Mouse (Mus musculus) limb, embryonic 14.5 days (tissue): ENCODE results near the gene Eid2. TPM values are rescaled to one million over a fixed set of nuclear protein-coding genes. Genes with fewer than 3 reads are reported as not detected.

Experiments used
- ATAC-seq: fragments of 200-750 bp; cut with Nextera tagmentation; 2 replicates; pipeline ENCODE4 v1.8.0; 2017; ENCODE audit warnings: low read depth, moderate number of reproducible peaks, moderate TSS enrichment; ENCODE audit not compliant: low FRiP score
- DNase-seq: peaks from one replicate; pipeline ENCODE4 v3.0.0-alpha.2; 2015; ENCODE audit warnings: low spot score
- H3K27ac ChIP-seq: fragments of 300-500 bp; sonication (generic); replicated peaks from 2 replicates; pipeline ENCODE4 v1.5.1; 2014; ENCODE audit warnings: low read depth, mild to moderate bottlenecking, low read length, moderate library complexity, mixed read lengths
- H3K27me3 ChIP-seq: fragments of 300-500 bp; sonication (generic); 2 replicates; pipeline ENCODE4 v1.6.1; 2014; ENCODE audit warnings: low read length, mixed read lengths; ENCODE audit not compliant: control insufficient read depth, insufficient read depth
- H3K36me3 ChIP-seq: fragments of 300-500 bp; sonication (generic); 2 replicates; pipeline ENCODE4 v1.6.1; 2014; ENCODE audit warnings: mild to moderate bottlenecking, low read length, moderate library complexity, mixed read lengths; ENCODE audit not compliant: control insufficient read depth, insufficient read depth
- H3K4me1 ChIP-seq: fragments of 300-500 bp; sonication (generic); 2 replicates; pipeline ENCODE4 v1.6.1; 2014; ENCODE audit warnings: antibody characterized with exemption, low read length, mixed read lengths; ENCODE audit not compliant: control insufficient read depth, insufficient read depth
- H3K4me2 ChIP-seq: fragments of 300-500 bp; sonication (generic); replicated peaks from 2 replicates; pipeline ENCODE4 v1.6.1; 2014; ENCODE audit warnings: low read depth, mild to moderate bottlenecking, low read length, moderate library complexity; ENCODE audit not compliant: severe bottlenecking
- H3K4me3 ChIP-seq: fragments of 300-500 bp; sonication (generic); replicated peaks from 2 replicates; pipeline ENCODE4 v1.5.1; 2014; ENCODE audit warnings: low read length
- H3K9ac ChIP-seq: fragments of 300-500 bp; sonication (generic); 2 replicates; pipeline ENCODE4 v1.6.1; 2014; ENCODE audit warnings: mild to moderate bottlenecking, low read depth, low read length, moderate library complexity; ENCODE audit not compliant: severe bottlenecking
- H3K9me3 ChIP-seq: fragments of 300-500 bp; sonication (generic); 2 replicates; pipeline ENCODE4 v1.6.1; 2016; ENCODE audit warnings: low read length; ENCODE audit not compliant: control insufficient read depth
- POLR2A ChIP-seq: fragments of 200-500 bp; IDR thresholded peaks from 2 replicates; pipeline ENCODE4 v1.8.0; 2012; ENCODE audit warnings: inconsistent platforms, mild to moderate bottlenecking, moderate library complexity, borderline replicate concordance; ENCODE audit not compliant: insufficient read depth, insufficient read length; ENCODE audit errors: extremely low read depth
- WGBS: fragments of 180-500 bp; shearing (Covaris S2); extraction: QIAGEN DNeasy Blood & Tissue Kit; methylation state at CpG from one replicate; pipeline ENCODE4 v1.1.7; 2014; 5-methylcytosine and 5-hydroxymethylcytosine counted together
- polyA plus RNA-seq, 2 experiments: library from polyadenylated mRNA; depleted of rRNA in 1 of 2; stranded (reverse) in 1 of 2; unstranded in 1 of 2; fragments of >200 nt; fragmentation: Nextera tagmentation in 1 of 2; extraction: Ambion mirVana in 1 of 2; gene quantifications; 2 replicates each; pipeline versions ENCODE4 v1.2.1 to v1.2.3; 2012 to 2014

Gene Eid2
- polyA plus RNA-seq, 2 experiments, result 12.2 to 35.0 TPM

DNA sequence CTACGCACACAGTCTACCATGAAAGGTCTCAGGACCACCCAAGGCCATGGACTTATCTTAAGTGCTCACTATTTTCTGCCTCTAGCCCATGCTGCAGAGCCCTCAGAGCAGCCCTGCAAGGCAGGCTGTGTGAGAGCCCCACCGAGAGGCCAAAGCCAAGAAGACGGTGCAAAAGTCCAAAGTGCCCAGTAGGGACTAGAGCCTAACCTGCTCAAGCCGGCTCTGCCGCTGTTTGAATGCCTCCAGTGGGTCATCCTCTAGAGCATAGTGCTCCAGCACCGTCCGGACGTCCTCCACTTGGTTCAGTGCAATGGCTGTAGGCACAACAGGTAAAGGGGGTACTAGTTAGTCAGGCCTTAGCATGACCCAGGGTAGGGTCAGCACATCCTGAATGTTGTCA lies 38.5 kb downstream of the Eid2 start:
- H3K4me3 ChIP-seq, result no peak overlapping the region
- peaks cover 5% of the 10 kb centered on the region; the same call in 1 of the 2 replicates for H3K4me1 ChIP-seq
- DNase-seq (no peak), ATAC-seq (no peak)
- no peak overlapping the region for H3K9ac ChIP-seq
- TF ChIP-seq POLR2A, result no peak
- no peak overlapping the region for H3K27ac ChIP-seq
- peaks cover 58% of the 10 kb centered on the region for H3K36me3 ChIP-seq
- 96% methylated on average over 8 of the region's 8 CpGs for WGBS
- H3K9me3 ChIP-seq, result no peaks in the 10 kb centered on the region
- H3K4me2 ChIP-seq, result no peak overlapping the region
- peaks cover 7% of the 10 kb centered on the region for H3K27me3 ChIP-seq

DNA sequence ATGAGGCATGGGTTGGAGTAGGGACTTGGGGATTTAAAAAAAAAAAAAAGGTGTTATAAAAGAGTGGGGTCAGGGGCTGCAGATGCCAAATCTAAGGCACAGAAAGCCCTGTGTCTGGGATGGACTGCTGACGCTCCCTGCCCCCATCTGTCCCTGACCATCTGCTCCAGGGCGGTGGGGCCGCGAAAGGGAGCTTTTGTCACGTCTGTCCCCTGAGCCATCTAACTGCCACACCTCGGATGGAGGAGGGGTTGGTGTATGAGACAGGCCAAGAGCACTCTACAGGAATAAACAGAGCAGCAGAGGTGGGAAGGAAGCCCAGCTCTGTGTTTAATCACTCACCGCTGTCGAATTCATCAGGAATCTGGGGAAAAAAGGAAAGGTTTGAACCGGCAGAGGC lies 42.1 kb downstream of the Eid2 start:
- Histone ChIP-seq H3K4me1 (peaks cover 5% of the 10 kb centered on the region), H3K9me3 (no peaks in the 10 kb centered on the region), H3K9ac (no peak overlapping the region), H3K27me3 (no peaks in the 10 kb centered on the region), H3K27ac (no peak overlapping the region), H3K4me2 (no peak overlapping the region), H3K36me3 (peaks cover 64% of the 10 kb centered on the region), H3K4me3 (no peak overlapping the region)
- WGBS, result 39% methylated on average over 9 of the region's 9 CpGs
- TF ChIP-seq POLR2A, result no peak
- no peak for DNase-seq
- no peak for ATAC-seq

- TF ChIP-seq POLR2A, result no peak
- Histone ChIP-seq H3K9me3 (no peaks in the 10 kb centered on the region), H3K27me3 (no peaks in the 10 kb centered on the region), H3K9ac (peak overlapping the region; percentile 85), H3K27ac (peak overlapping the region; percentile 55; the same call in 1 of the 2 replicates), H3K4me3 (peak overlapping the region; percentile 95), H3K4me1 (peaks cover 5% of the 10 kb centered on the region), H3K36me3 (peaks cover 64% of the 10 kb centered on the region), H3K4me2 (peak overlapping the region; percentile 85)
- ATAC-seq (peak; percentile 54), DNase-seq (no peak)
- WGBS, result 7% methylated on average over 35 of the region's 35 CpGs
Measured at GRCm38 (mm10) chr7:28311151-28311925, 43.7 kb downstream of the Eid2 start.

DNA sequence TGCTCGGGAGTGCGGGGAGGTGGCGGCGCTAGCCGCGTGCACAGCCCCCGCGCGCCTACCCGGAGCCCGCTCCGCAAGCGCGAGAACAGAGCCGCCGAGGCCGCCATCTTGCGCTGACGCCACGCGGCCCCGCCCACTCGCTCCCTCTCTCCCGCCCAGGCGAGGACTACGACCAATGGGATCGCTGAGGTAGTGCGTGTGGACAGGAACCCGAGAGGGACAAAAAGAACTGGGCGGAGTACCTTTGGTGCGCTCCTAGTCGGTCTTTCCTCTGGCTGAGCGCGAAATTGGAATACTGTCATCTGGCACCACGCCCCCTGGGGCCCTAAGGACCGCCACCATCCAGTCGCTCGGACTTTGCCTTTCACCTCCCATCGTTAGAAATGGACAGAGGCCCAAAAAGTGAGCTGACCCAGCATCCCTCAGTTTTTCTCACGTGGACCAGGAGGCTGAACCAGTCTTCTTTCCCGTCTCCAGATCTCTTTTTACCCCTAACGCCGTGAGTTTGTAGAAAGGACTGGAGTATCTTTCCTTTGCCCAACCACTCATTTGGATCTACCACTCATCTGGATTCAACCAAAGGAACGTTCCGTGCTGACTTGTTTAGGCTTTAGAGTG lies 44.4 kb downstream of the Eid2 start, which contains the start of gene Timm50:
TSS of gene Timm50 (minus strand) at position 147 of the 618 bp plus-strand sequence.
- Histone ChIP-seq H3K9me3 (no peaks in the 10 kb centered on the region), H3K36me3 (peaks cover 64% of the 10 kb centered on the region), H3K27me3 (no peaks in the 10 kb centered on the region), H3K4me1 (peaks cover 5% of the 10 kb centered on the region), H3K4me3 (peak within 1 kb of the TSS; percentile 95), H3K9ac (peak within 1 kb of the TSS; percentile 85), H3K4me2 (peak within 1 kb of the TSS; percentile 85), H3K27ac (peak within 1 kb of the TSS; percentile 55; the same call in 1 of the 2 replicates)
- ATAC-seq (peak; percentile 98), DNase-seq (peak; percentile 98)
- 1% methylated on average over 25 of the region's 45 CpGs for WGBS
- 0 out of 2 replicates have a peak, but pooled peaks have one; percentile 72 for TF ChIP-seq POLR2A

- Histone ChIP-seq H3K9ac (no peak overlapping the region), H3K4me2 (no peak overlapping the region), H3K36me3 (peaks cover 88% of the 10 kb centered on the region), H3K27me3 (no peaks in the 10 kb centered on the region), H3K9me3 (no peaks in the 10 kb centered on the region), H3K4me3 (no peak overlapping the region), H3K4me1 (no peaks in the 10 kb centered on the region), H3K27ac (no peak overlapping the region)
- 86% methylated on average over 3 of the region's 3 CpGs for WGBS
- no peak for TF ChIP-seq POLR2A
- DNase-seq (no peak), ATAC-seq (no peak)
Measured at GRCm38 (mm10) chr7:28318036-28318435, 50.4 kb downstream of the Eid2 start.
